Mouse (Mus musculus): ENCODE results near the gene Dab1. TPM values are rescaled to one million over a fixed set of nuclear protein-coding genes. Genes with fewer than 3 reads are reported as not detected.

Gene Dab1
- polyA plus RNA-seq, 1 experiment from 2014 or later = 22.8 TPM

DNA sequence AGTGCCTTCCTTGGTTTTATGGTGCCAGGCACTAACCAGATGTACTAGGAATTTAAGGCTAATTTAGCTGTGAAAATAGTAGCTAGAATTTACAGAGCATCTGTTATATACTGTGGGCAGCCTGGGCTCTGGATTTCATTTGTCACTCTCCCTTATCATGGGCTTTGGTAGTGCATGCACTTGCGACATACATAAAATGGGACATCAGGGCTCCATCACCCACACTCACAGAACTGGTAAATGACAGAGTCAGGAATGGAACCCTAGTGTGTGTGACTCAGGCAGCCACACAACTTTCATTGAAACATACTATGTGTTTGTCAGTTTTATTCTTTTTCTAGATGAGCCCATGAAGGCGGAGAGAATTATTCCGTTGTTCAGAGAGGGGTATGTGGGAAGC is 1077.4 kb downstream of the Dab1 start:
- WGBS = 88% methylated on average over 3 of the region's 3 CpGs
- Histone ChIP-seq H3K9ac (ENCODE audit: low read depth, low read length) (no peak overlapping the region), H3K4me2 (ENCODE audit: low read length) (no peak overlapping the region), H3K36me3 (ENCODE audit: insufficient read depth, low read length) (no peaks in the 10 kb centered on the region), H3K4me3 (replicated peaks; ENCODE audit: low read depth, low read length) (no peak overlapping the region), H3K4me1 (replicated peaks; ENCODE audit: insufficient read depth, low read length) (no peaks in the 10 kb centered on the region), H3K9me3 (replicated peaks; ENCODE audit: low read length) (no peaks in the 10 kb centered on the region), H3K27me3 (ENCODE audit: insufficient read depth, low read length) (no peaks in the 10 kb centered on the region), H3K27ac (no peak overlapping the region)
- ATAC-seq (replicated peaks; ENCODE audit: low FRiP score, low read depth) (no peak), DNase-seq (ENCODE audit: low spot score) (no peak)
- no peak for TF ChIP-seq CTCF (IDR thresholded peaks at IDR 0.05; ENCODE audit: low read depth)

DNA sequence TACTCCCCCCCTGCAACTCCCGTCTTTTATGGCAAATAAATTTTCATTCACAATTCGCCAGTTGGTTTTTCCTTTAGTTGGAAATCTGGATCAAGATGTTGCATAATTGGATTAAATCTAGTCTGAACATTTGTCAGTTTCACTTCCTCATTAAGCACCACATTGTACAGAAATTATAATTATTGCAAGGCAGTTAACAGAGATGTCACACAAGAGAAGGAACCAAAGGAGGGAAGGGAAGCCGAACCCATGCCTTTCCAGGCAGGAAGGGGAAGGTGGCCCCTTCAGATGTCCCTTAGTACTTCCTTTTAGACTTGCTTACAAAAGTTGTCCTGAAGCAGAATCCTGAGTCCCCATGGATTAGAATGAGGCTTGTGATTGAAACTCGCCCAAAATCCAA is 1078.5 kb downstream of the Dab1 start:
- H3K4me3 ChIP-seq (replicated peaks; ENCODE audit: low read depth, low read length) = no peak overlapping the region
- no peaks in the 10 kb centered on the region for H3K27me3 ChIP-seq (ENCODE audit: insufficient read depth, low read length)
- no peaks in the 10 kb centered on the region for H3K4me1 ChIP-seq (replicated peaks; ENCODE audit: insufficient read depth, low read length)
- TF ChIP-seq CTCF (IDR thresholded peaks at IDR 0.05; ENCODE audit: low read depth) = no peak
- no peak overlapping the region for H3K27ac ChIP-seq
- no peak overlapping the region for H3K9ac ChIP-seq (ENCODE audit: low read depth, low read length)
- ATAC-seq (replicated peaks; ENCODE audit: low FRiP score, low read depth) = no peak
- H3K36me3 ChIP-seq (ENCODE audit: insufficient read depth, low read length) = no peaks in the 10 kb centered on the region
- DNase-seq (ENCODE audit: low spot score) = no peak
- 50% methylated on average over 4 of the region's 4 CpGs for WGBS
- no peak overlapping the region for H3K4me2 ChIP-seq (ENCODE audit: low read length)
- H3K9me3 ChIP-seq (replicated peaks; ENCODE audit: low read length) = no peaks in the 10 kb centered on the region

DNA sequence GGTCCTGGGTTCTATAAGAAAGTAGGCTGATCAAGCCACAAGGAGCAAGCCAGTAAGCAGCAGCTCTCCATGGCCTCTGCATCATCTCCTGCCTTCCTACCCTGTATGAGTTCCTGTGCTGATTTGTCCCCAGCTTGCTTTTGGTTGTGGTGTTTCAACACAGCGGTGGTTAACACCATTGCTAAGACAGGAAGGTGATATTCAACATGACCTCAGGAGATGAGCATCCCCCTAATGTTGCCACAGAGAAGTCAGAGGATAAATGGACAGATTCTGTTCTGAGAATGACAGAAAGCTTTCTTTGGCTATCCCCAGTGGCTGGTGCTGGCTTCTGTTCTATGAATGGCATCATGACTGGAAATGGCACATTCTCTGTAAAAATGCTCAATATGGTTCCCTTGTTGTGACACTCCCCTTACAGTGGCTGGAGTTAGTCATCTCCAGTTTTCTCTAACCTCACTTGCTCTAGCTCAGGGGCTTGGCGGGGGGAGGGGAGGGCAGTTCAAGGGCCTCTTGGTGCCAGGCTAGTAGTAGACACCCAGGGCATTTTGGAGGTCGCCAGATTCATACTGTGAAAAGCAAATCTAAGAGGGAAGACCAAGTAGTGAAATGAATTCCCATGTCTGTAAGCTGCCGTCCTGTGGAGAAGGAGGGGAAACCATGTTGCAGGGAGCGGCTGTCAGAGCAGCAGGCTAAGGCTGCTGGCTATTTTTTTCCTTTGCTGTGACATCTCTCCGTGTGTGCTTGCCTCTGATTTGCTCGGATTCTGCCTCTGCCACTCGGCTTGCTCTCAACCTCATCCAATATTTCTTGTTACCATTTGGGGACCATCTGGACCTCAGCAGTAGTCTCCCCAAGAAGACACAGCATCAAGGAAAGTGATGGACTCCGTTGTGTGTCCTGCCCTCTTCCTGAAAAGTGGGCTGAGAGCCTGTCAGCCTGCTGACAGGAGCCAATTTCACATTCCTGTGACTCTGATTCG is 1086.8 kb downstream of the Dab1 start:
- H3K27ac ChIP-seq = no peak overlapping the region
- ATAC-seq (replicated peaks; ENCODE audit: low FRiP score, low read depth) (no peak), DNase-seq (ENCODE audit: low spot score) (no peak)
- no peaks in the 10 kb centered on the region for H3K4me1 ChIP-seq (replicated peaks; ENCODE audit: insufficient read depth, low read length)
- no peak overlapping the region for H3K4me3 ChIP-seq (replicated peaks; ENCODE audit: low read depth, low read length)
- H3K9ac ChIP-seq (ENCODE audit: low read depth, low read length) = no peak overlapping the region
- no peaks in the 10 kb centered on the region for H3K27me3 ChIP-seq (ENCODE audit: insufficient read depth, low read length)
- WGBS = 73% methylated on average over 9 of the region's 10 CpGs
- H3K36me3 ChIP-seq (ENCODE audit: insufficient read depth, low read length) = no peaks in the 10 kb centered on the region
- H3K4me2 ChIP-seq (ENCODE audit: low read length) = no peak overlapping the region
- H3K9me3 ChIP-seq (replicated peaks; ENCODE audit: low read length) = no peaks in the 10 kb centered on the region
- no peak for TF ChIP-seq CTCF (IDR thresholded peaks at IDR 0.05; ENCODE audit: low read depth)

DNA sequence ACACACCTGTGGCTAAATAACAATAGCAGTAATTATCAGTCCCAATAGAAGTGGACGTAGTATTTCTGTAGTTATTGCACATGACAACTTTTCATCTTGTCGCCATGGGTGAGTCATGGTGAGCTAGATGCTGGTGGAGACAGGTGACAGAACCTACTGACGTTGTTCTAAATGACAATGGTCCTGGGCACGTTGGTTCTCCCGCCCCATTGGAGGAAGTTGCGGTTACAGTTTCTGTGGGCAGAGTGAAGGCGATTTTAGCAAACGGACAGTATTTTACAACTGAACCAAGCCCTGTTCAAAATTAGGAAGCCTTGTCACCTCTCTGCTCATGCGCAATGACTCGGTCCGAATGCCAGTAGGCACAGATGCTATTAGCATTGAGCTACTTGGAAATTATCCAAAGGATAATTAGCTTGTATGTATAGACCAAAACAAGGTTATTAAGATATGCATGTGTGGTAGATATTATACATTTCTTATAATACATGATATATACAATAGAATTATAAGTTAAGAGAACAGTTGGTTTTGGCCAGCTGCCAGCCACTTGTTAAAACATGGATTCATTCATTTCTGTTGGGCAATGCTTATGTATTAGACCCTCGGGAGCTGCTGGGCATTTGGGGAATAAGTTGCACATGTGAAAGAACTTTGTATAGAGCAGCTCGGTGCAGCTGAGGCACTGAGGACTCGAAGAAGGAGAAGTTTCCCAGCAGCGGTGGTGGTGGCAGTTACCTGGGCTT is 1093.4 kb downstream of the Dab1 start:
- Histone ChIP-seq H3K27me3 (ENCODE audit: insufficient read depth, low read length) (no peaks in the 10 kb centered on the region), H3K9ac (ENCODE audit: low read depth, low read length) (no peak overlapping the region), H3K27ac (no peak overlapping the region), H3K36me3 (ENCODE audit: insufficient read depth, low read length) (no peaks in the 10 kb centered on the region), H3K4me2 (ENCODE audit: low read length) (no peak overlapping the region), H3K4me3 (replicated peaks; ENCODE audit: low read depth, low read length) (no peak overlapping the region), H3K9me3 (replicated peaks; ENCODE audit: low read length) (no peaks in the 10 kb centered on the region), H3K4me1 (replicated peaks; ENCODE audit: insufficient read depth, low read length) (no peaks in the 10 kb centered on the region)
- TF ChIP-seq CTCF (IDR thresholded peaks at IDR 0.05; ENCODE audit: low read depth) = no peak
- no peak for ATAC-seq (replicated peaks; ENCODE audit: low FRiP score, low read depth)
- WGBS = 77% methylated on average over 15 of the region's 15 CpGs
- no peak for DNase-seq (ENCODE audit: low spot score)

DNA sequence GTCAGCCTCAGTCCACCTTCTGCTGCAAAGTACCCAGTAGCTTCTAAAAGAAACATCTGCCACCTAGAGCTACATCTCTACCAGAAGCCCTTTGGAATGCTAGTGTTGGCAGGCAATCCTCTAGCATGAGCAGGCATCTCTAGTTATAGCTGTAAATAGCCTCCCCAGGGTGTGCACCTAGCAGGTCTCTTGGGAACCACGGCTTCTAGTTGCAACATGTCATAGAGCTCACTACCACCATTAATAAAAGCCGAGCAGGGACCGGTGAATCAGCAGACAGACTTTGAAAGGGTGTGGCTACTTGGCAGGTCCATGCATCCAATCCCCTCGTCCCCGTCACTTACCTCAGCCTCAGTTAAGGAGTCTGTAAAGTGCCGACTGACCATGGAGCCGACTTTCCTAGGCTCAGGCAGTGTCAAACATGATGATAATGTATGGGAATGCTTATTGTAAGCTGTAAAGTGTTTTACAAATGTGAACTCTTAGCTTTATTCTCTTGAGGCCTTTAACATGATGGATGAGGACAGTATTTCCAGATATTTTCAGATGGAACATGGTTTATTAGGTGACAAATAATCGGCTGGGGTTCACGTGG is 1095.9 kb downstream of the Dab1 start:
- WGBS = 56% methylated on average over 9 of the region's 9 CpGs
- Histone ChIP-seq H3K4me3 (replicated peaks; ENCODE audit: low read depth, low read length) (no peak overlapping the region), H3K27me3 (ENCODE audit: insufficient read depth, low read length) (no peaks in the 10 kb centered on the region), H3K4me2 (ENCODE audit: low read length) (no peak overlapping the region), H3K9ac (ENCODE audit: low read depth, low read length) (no peak overlapping the region), H3K36me3 (ENCODE audit: insufficient read depth, low read length) (no peaks in the 10 kb centered on the region), H3K27ac (no peak overlapping the region), H3K9me3 (replicated peaks; ENCODE audit: low read length) (no peaks in the 10 kb centered on the region), H3K4me1 (replicated peaks; ENCODE audit: insufficient read depth, low read length) (no peaks in the 10 kb centered on the region; the same call in 1 of the 2 replicates)
- no peak for DNase-seq (ENCODE audit: low spot score)
- TF ChIP-seq CTCF (IDR thresholded peaks at IDR 0.05; ENCODE audit: low read depth) = no peak
- no peak for ATAC-seq (replicated peaks; ENCODE audit: low FRiP score, low read depth)

DNA sequence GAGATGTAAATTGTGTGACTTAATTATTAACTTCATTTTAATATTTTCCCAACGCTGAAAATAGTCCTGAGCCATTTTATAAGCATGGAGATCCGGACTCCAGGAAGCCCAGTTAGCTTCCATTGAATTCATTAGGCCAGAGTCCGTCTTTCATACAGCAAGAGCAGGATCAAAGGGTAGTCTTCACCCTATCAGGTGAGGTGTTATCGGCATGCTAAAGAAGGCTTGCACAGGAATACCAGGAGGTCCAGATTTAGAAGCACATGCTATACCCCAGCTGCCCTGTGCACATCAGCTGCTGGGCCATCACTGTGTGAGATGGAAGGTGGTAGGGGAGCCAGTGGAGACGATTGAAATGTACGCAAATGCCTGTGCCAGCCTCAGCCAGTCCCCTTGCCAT is 1096.7 kb downstream of the Dab1 start:
- Histone ChIP-seq H3K27me3 (ENCODE audit: insufficient read depth, low read length) (no peaks in the 10 kb centered on the region), H3K4me1 (replicated peaks; ENCODE audit: insufficient read depth, low read length) (no peaks in the 10 kb centered on the region; the same call in 1 of the 2 replicates), H3K9me3 (replicated peaks; ENCODE audit: low read length) (no peaks in the 10 kb centered on the region), H3K36me3 (ENCODE audit: insufficient read depth, low read length) (no peaks in the 10 kb centered on the region), H3K4me2 (ENCODE audit: low read length) (no peak overlapping the region), H3K4me3 (replicated peaks; ENCODE audit: low read depth, low read length) (no peak overlapping the region), H3K27ac (no peak overlapping the region), H3K9ac (ENCODE audit: low read depth, low read length) (no peak overlapping the region)
- WGBS = 51% methylated on average over 6 of the region's 6 CpGs
- DNase-seq (ENCODE audit: low spot score) (no peak), ATAC-seq (replicated peaks; ENCODE audit: low FRiP score, low read depth) (no peak)
- TF ChIP-seq CTCF (IDR thresholded peaks at IDR 0.05; ENCODE audit: low read depth) = no peak

Data from kidney, postnatal 0 days (tissue).